Mouse (Mus musculus): ENCODE results near the gene Tut1.

DNA sequence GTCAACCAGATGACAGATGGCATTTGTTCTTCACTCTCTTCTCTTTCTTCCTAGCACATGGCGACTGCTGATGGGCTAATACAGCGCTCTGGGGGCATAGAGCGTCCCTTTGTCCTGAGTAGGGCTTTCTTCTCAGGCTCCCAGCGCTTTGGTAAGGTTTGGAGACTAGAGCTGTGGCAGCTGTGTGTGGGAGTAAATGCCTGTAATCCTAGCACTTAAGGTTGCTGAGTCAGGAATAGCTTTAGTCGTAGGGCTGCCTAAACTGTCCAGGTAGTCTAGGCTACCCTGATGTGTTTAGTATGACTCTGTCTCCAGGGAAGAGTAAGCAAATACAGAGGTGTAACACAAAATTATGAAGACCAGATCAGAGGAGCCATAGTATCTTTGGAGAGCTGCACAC lies 41.8 kb upstream of the Tut1 start:
- no peak for TF ChIP-seq CTCF (IDR thresholded peaks at IDR 0.05; ENCODE audit: borderline replicate concordance, insufficient read depth, low read length)
- TF ChIP-seq POLR2A (IDR thresholded peaks at IDR 0.05; ENCODE audit: low read depth, low read length): no peak
